Mouse (Mus musculus) brain, adult 2 months (tissue): ENCODE results near the gene Mtg2.

ENCODE experiments used
- DNase-seq: peaks from one replicate; pipeline ENCODE4 v3.0.0; 2011; ENCODE audit warnings: low read depth, low spot score

The Mtg2 gene

DNA sequence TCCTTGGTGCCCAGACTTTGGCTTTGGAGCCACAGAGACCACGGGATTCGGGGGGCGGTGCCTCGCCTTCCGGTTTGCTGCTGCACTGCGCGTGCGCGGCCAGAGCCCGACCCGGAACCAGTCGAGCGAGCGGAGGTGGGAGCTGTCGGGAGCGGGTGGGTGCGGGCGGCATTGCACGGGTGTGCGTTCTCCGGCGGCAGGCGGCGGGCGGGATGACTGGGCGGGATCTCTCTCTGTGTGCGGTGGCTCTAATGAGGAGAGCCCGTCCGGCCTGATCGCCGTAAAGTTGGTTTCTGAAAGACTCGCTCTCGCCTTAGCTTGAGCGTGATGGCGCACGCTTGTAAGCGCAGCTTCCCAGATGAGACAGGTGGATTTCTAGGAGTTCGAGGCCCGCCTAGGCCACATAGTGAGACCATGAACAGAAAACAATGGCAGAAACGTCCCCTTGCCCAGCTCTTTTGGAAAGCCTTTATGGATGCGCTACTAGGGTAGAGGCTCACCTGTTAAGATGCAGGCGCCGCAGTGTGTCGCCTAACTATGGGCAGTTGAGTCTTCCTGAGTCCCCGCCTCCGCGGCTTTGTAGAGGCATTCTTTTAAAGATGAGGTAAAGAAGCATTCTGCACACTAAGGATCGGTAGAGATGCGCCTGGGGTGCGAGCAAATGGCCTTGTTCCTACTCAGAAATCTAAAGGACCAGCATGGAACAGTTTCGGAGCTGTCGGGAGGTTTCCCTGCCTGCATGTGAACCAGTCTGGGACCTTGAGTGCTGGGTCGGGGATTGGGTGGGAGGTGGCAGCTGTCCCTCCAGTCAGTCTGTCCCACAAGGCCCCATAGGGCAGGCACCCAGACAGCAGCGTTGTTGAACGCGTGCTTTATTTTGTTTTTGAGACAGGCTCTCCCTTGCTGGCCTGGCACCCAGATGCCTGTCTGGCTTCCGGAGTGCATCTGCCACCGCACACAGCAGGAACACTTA lies at the start of gene Mtg2:
Mtg2 (plus strand) TSS at position 108 of the 973 bp plus-strand sequence.
- peak; percentile 96 for DNase-seq

GRCm38 (mm10) chr2:180020919-180021318 lies 49.5 kb upstream of the Mtg2 start:
- DNase-seq = peak; percentile 58

- no peak for DNase-seq
Observed at GRCm38 (mm10) chr2:180022751-180023150, 47.6 kb upstream of the Mtg2 start.

- peak; percentile 98 for DNase-seq
Observed at GRCm38 (mm10) chr2:180024401-180025098, 45.8 kb upstream of the Mtg2 start, which contains the start of gene Lsm14b. Gene Lsm14b, plus strand, starts transcription at chr2:180024987.

- peak; percentile 48 for DNase-seq
Observed at GRCm38 (mm10) chr2:180025135-180025860, 45.1 kb upstream of the Mtg2 start.

GRCm38 (mm10) chr2:180025861-180026200 lies 44.6 kb upstream of the Mtg2 start:
- no peak for DNase-seq

DNA sequence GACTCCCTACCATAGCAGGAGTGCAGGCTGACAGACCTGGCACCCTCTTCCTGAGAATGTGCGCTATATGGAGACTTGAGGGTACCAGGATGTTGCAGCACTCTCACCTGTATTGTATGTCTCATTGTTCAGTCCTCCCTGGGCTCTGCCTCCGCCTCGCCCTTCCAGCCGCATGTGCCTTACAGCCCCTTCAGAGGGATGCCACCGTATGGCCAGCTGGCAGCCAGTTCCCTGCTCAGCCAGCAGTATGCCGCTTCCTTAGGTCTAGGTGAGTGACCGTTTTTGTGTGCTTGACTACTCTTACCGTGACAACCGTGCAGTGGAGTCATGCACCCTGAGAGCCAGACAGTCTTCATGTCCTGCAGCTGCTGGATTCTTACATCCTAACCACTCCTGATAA lies 42.6 kb upstream of the Mtg2 start:
- DNase-seq = peak; percentile 33

DNA sequence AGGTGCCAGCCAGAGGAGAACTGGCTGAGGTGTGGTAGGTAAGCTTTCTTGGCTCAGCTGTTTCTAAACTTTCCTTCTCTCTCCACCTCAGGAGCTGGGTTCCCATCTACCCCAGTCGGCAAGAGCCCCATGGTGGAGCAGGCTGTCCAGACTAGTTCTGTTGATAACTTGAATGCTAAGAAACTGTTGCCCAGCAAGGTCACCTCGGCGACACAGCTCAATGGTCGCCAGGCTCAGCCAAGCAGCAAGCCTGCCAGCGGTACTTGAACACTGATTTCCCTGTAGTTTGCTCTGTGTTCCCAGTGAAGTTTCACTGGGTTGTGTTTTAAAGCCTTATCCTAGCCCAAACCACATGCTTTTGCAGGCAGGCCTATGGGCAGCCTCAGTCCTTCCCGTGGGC lies 39.1 kb upstream of the Mtg2 start:
- DNase-seq = no peak

GRCm38 (mm10) chr2:180032925-180033324 lies 37.5 kb upstream of the Mtg2 start:
- no peak for DNase-seq

DNA sequence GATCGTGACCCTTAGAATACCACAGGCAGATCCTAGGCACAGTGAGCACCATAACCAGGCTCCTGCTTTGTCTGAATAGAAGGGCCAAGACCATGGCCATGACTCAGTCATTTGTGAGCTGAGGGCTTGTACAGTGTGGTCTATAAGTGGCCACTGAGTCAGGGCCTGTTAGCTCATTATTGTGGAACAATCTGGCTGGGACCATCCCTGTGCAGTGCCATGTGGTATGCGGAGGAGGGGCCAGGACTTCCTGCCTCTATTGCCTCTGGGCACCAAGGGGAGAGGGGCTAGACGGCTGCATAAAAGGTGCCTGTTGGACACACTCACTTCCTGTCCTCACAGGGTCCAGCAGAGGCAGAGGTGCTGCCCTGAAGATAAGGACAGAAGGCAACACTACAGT lies 36.4 kb upstream of the Mtg2 start:
- DNase-seq = no peak

- no peak for DNase-seq
Observed at GRCm38 (mm10) chr2:180034753-180035152, 35.6 kb upstream of the Mtg2 start.

DNA sequence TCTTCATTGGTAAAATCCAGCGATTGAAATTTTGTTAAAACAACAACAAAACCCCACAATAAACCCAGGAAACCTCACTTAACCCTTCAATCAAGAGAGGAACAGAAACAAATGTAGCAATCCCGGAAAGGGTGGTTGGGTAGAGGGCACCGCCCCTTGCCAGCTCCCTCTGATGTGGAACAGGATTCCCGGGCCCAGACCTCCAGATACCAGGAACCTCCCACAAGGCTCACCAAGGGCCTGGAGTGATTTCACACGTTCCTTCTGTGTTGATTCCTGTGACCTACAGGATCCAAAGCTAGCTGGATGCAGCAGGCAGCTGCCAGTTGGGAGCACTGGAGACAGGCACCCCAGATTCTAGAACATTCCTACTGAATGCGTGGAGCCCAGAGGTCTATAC lies 30.0 kb upstream of the Mtg2 start:
- no peak for DNase-seq

GRCm38 (mm10) chr2:180041577-180042255 lies 28.7 kb upstream of the Mtg2 start:
- peak; percentile 72 for DNase-seq

DNA sequence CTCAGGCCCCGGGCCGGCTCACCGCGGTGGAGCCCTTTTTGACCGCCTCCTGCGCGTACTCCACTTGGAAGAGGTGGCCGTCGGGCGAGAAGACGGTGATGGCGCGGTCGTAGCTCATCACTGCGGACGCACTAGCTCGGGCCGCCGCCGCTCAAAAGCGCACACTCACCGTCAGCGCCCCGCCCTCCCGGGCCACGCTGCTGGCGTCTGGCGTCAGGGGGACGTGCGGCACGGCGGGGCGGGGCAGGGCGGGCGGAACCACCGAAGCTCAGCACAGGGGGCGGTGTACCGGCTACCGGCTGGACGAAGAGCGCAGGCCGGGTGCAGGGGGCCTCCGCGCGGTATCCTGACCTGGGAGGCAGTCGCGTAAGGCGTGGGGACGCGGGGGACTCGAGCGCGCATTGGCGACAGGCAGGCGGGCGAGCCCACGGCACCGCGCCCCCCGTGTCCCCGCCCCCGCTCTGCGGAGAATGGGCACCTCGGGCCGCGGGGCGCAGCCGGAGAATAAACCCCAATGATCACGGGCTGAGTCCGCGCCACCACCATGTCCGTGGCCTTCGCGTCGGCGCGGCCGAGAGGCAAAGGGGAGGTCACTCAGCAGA lies 28.0 kb upstream of the Mtg2 start, which contains the start of the genes Psma7 and Ss18l1:
Psma7 (minus strand) TSS at position 178 of the 602 bp plus-strand sequence.
Ss18l1 (plus strand) TSS at position 254 of the 602 bp plus-strand sequence.
- DNase-seq = peak; percentile 96

DNA sequence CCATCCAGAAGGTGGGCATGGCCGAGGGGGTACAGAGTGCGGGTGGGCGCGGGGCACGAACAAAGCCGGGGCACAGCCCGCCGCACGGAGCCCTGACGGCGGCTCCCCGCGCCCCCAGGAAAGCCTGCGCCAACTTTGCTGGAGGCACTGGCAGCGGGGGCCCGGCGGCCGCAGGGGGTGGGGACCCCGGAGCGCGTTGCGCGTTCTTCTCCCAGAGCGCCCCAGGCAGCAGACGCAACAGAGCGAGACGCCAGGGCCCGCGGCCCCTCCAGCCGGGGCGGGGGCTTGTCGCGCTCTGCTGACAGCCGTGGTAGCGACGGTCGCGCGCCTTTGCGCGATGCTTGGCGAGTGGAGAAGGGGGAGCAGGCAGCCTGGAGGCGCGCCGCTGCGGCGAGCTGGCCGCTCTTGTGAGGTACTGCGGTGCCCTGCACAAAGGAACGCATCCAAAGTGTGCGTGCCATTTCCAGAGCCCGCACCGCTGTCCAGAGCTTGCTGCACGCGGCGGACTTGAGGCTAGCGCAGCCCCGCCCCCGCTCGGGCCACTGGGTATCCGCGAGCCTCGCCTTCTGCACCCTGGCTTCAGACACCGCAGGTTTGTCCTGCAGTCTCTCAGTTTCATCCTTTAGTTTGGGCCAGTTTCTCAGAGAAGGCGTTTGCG lies 27.4 kb upstream of the Mtg2 start:
- DNase-seq = peak; percentile 81

- DNase-seq = peak; percentile 57
Observed at GRCm38 (mm10) chr2:180045283-180045682, 25.1 kb upstream of the Mtg2 start.

DNA sequence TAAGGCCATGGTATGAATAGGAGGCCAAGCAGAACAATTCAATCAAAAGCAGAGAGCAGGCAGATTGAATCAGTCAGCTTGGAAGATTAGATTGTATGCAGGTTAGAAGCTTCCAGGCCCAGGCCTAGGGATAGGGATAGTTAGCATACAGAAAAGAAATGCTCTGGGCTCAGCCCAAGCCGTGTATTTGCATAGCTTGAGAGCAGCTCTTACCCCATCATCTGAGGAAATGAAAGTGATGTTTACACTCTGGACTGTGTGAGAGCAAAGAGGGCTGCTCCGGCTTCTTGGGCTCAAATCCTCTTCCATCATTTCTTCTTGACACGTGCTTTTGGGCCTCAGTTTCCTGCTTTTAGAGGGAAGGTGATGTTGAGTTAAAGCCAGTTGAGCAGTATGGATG lies 22.8 kb upstream of the Mtg2 start:
- DNase-seq = no peak

DNA sequence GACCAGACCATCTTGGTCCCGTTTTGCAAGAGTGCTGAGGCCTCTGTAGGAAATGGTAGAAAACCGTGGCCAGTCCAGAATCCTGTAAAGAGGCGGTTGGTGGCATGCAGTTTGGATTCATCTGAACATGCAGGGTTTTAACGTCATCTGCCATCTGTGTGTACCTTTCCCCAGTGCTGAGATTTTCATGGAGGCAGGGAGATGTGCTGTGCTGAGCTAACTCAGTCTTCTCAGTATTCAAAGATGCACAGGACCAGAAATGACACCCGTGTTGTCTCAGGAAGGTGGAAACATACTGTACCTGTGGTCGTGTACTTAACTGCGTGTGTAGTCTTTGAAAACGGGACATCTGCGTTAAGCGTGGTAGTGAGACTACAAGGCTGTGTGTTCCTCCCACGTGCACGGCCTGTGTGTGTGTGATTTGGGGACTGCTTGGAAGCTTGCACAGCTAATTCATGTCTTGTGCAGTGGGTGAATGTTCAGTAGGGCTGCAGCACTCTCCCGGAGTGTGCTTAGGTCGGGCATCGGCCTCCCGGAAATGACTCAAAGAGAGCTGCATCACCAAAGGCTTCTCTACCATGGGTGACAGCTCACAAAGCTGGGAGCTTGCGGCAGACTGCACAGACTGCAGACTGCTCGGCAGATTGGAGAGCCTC lies 22.3 kb upstream of the Mtg2 start:
- DNase-seq = peak; percentile 82

GRCm38 (mm10) chr2:180050986-180051385 lies 19.4 kb upstream of the Mtg2 start:
- peak; percentile 92 for DNase-seq
